ENCODE assay signal across 26 mouse cellular contexts in genomic region chr16:48777254-48777653, GRCm38 (mm10). TPM values are rescaled to one million over a fixed set of nuclear protein-coding genes. Genes with fewer than 3 reads are reported as not detected.
DNase-seq lines count a peak whose midpoint lies in the region; ATAC-seq and TF ChIP-seq lines count a peak whose summit lies in the region.
"Had no signal": no experiment of that assay in that cellular context is flagged by ENCODE, and none has a peak within 500 bp of the region (broad histone marks: within the 10 kb centered on the region; RNA-seq: fewer than 3 reads in every experiment).

No protein-coding gene starts in this region.

- no peak for DNase-seq in liver, embryonic 14.5 days (ENCODE audit: low read depth in 3 of 3, low spot score in 3 of 3)
- DNase-seq in liver (no peak), MEL (ENCODE audit: low read depth, low spot score) (peak; percentile 2)
- peak; percentile 70 for DNase-seq in thymus, postnatal 4 days
- no peak for DNase-seq in thymus, adult 2 months
- no peak for DNase-seq in stomach, postnatal 0 days (ENCODE audit: low spot score)
- no peak for DNase-seq in cerebellum, postnatal 36 days
- DNase-seq in kidney, adult 11 months, result no peak
- DNase-seq: adrenal gland, adult 2 months; layer of hippocampus, postnatal 36 days; right cerebral cortex, postnatal 14 days; spleen, adult 18-20 months had no signal

- no peak for ATAC-seq in liver, embryonic 14.5 days (ENCODE audit: insufficient read depth)
- ATAC-seq in stomach, postnatal 0 days (ENCODE audit: low FRiP score, low TSS enrichment), result no peak
- ATAC-seq: forebrain, embryonic 14.5 days; midbrain, embryonic 13.5 days had no signal

- TF ChIP-seq POLR2A in thymus, adult 2 months (IDR thresholded peaks at IDR 0.05; ENCODE audit: control insufficient read depth, extremely low read depth, insufficient read depth, low read length, poor library complexity), result no peak
- no peak for TF ChIP-seq POLR2A in MEL (IDR thresholded peaks at IDR 0.05; ENCODE audit: control insufficient read depth in 1 of 2, insufficient read depth in 1 of 2, low read depth in 1 of 2, low read length in 2 of 2, poor library complexity in 1 of 2)

- no peak overlapping the region for H3K27ac ChIP-seq in liver, embryonic 14.5 days
- no peak overlapping the region for H3K27ac ChIP-seq in thymus, adult 2 months (ENCODE audit: control insufficient read depth, insufficient read depth, low read length)
- no peak overlapping the region for H3K27ac ChIP-seq in MEL (ENCODE audit: control insufficient read depth, low read depth, low read length)
- no peak overlapping the region for H3K27ac ChIP-seq in stomach, postnatal 0 days (replicated peaks)
- H3K27ac ChIP-seq: embryonic facial prominence, embryonic 13.5 days; heart, embryonic 10.5 days; hindbrain, embryonic 10.5 days; kidney, embryonic 15.5 days; lung, embryonic 15.5 days; midbrain, embryonic 13.5 days had no signal

- 54% methylated on average over 2 of the region's 2 CpGs for WGBS in liver, embryonic 14.5 days (ENCODE audit: insufficient replicate concordance)
- WGBS in thymus, adult 2 months, result 16% methylated on average over 2 of the region's 2 CpGs
- WGBS in stomach, postnatal 0 days, result 62% methylated on average over 2 of the region's 2 CpGs

- peak; percentile 15 for TF ChIP-seq RAD21 in MEL (IDR thresholded peaks at IDR 0.05; ENCODE audit: low read depth, low read length)

- H3K27me3 ChIP-seq in liver, embryonic 14.5 days (ENCODE audit: control insufficient read depth, insufficient read depth, low read length), result no peaks in the 10 kb centered on the region
- no peaks in the 10 kb centered on the region for H3K27me3 ChIP-seq in thymus, adult 2 months (ENCODE audit: control insufficient read depth, insufficient read depth, low read length)
- H3K27me3 ChIP-seq in MEL (ENCODE audit: control insufficient read depth in 1 of 2, insufficient read depth in 2 of 2, low read length in 2 of 2), result no peaks in the 10 kb centered on the region
- H3K27me3 ChIP-seq in stomach, postnatal 0 days (ENCODE audit: control insufficient read depth, insufficient read depth, low read length), result no peaks in the 10 kb centered on the region
- H3K27me3 ChIP-seq: embryonic facial prominence, embryonic 13.5 days; kidney, embryonic 15.5 days; lung, embryonic 15.5 days; midbrain, embryonic 13.5 days had no signal

- H3K4me3 ChIP-seq in liver, embryonic 14.5 days (ENCODE audit: insufficient read depth in 1 of 2, low read depth in 2 of 2, low read length in 2 of 2), result no peak overlapping the region
- H3K4me3 ChIP-seq in thymus, adult 2 months (ENCODE audit: control insufficient read depth, insufficient read depth, low read length), result no peak overlapping the region
- H3K4me3 ChIP-seq in MEL (ENCODE audit: control insufficient read depth in 1 of 2, insufficient read depth in 1 of 2, low read depth in 2 of 2, low read length in 2 of 2), result no peak overlapping the region
- H3K4me3 ChIP-seq in stomach, postnatal 0 days (ENCODE audit: low read depth, low read length), result no peak overlapping the region
- H3K4me3 ChIP-seq: embryonic facial prominence, embryonic 13.5 days; heart, embryonic 10.5 days; hindbrain, embryonic 10.5 days; kidney, embryonic 15.5 days; lung, embryonic 15.5 days; midbrain, embryonic 13.5 days; myocyte had no signal

- TF ChIP-seq EP300 in liver, embryonic 14.5 days (IDR thresholded peaks at IDR 0.05; ENCODE audit: low read depth), result no peak
- TF ChIP-seq EP300 in MEL (IDR thresholded peaks at IDR 0.05; ENCODE audit: low read depth in 1 of 2, low read length in 2 of 2), result no peak
- TF ChIP-seq EP300 in stomach, postnatal 0 days (optimal IDR thresholded peaks at IDR 0.05), result no peak

- no peaks in the 10 kb centered on the region for H3K4me1 ChIP-seq in liver, embryonic 14.5 days (replicated peaks; ENCODE audit: control insufficient read depth in 2 of 2, insufficient read depth in 2 of 2, low read length in 1 of 2)
- H3K4me1 ChIP-seq in thymus, adult 2 months (replicated peaks; ENCODE audit: control insufficient read depth, insufficient read depth, low read length), result peaks cover 4% of the 10 kb centered on the region; the same call in 1 of the 2 replicates
- H3K4me1 ChIP-seq in MEL (ENCODE audit: control insufficient read depth in 1 of 2, insufficient read depth in 2 of 2, low read length in 2 of 2), result no peaks in the 10 kb centered on the region
- H3K4me1 ChIP-seq in stomach, postnatal 0 days (replicated peaks; ENCODE audit: control insufficient read depth, insufficient read depth), result no peaks in the 10 kb centered on the region
- H3K4me1 ChIP-seq: embryonic facial prominence, embryonic 13.5 days; heart, embryonic 10.5 days; hindbrain, embryonic 10.5 days; kidney, embryonic 15.5 days; lung, embryonic 15.5 days; midbrain, embryonic 13.5 days had no signal

- H3K9ac ChIP-seq in liver, embryonic 14.5 days (replicated peaks), result no peak overlapping the region
- H3K9ac ChIP-seq in MEL (ENCODE audit: control insufficient read depth, low read depth, low read length, poor library complexity, severe bottlenecking), result no peak overlapping the region
- no peak overlapping the region for H3K9ac ChIP-seq in stomach, postnatal 0 days (ENCODE audit: low read length)
- H3K9ac ChIP-seq: embryonic facial prominence, embryonic 13.5 days; kidney, embryonic 15.5 days; lung, embryonic 15.5 days; midbrain, embryonic 13.5 days had no signal

- no peaks in the 10 kb centered on the region for H3K79me2 ChIP-seq in MEL (ENCODE audit: control insufficient read depth, insufficient read depth, low read length, poor library complexity)

- TF ChIP-seq CTCF in liver, embryonic 14.5 days (IDR thresholded peaks at IDR 0.05; ENCODE audit: low read depth), result peak; percentile 14; the same call in 1 of the 2 replicates
- no peak for TF ChIP-seq CTCF in thymus, adult 2 months (IDR thresholded peaks at IDR 0.05; ENCODE audit: borderline replicate concordance, control insufficient read depth, extremely low read depth, insufficient read depth, low read length, poor library complexity)
- TF ChIP-seq CTCF in MEL (IDR thresholded peaks at IDR 0.05 in 2 of 3, conservative IDR thresholded peaks at IDR 0.05 in 1 of 3; ENCODE audit: control insufficient read depth in 1 of 3, insufficient read depth in 1 of 3, low read depth in 2 of 3, low read length in 3 of 3, poor library complexity in 1 of 3, severe bottlenecking in 1 of 3), result peak; percentile 4 to 25 (median 13); a peak in 1 of 6 replicates
- peak; percentile 45 for TF ChIP-seq CTCF in stomach, postnatal 0 days (IDR thresholded peaks at IDR 0.05; ENCODE audit: low read depth)

- no peak overlapping the region for H3K4me2 ChIP-seq in liver, embryonic 14.5 days (ENCODE audit: low read depth)
- H3K4me2 ChIP-seq in stomach, postnatal 0 days (replicated peaks; ENCODE audit: low read depth), result no peak overlapping the region
- H3K4me2 ChIP-seq: embryonic facial prominence, embryonic 13.5 days; kidney, embryonic 15.5 days; lung, embryonic 15.5 days; midbrain, embryonic 13.5 days had no signal

- no peaks in the 10 kb centered on the region for H3K9me3 ChIP-seq in liver, embryonic 14.5 days (ENCODE audit: control insufficient read depth, low read length)
- no peaks in the 10 kb centered on the region for H3K9me3 ChIP-seq in MEL (replicated peaks; ENCODE audit: insufficient read depth, low read length)
- no peaks in the 10 kb centered on the region for H3K9me3 ChIP-seq in stomach, postnatal 0 days (ENCODE audit: control insufficient read depth, low read length)
- H3K9me3 ChIP-seq: embryonic facial prominence, embryonic 13.5 days; heart, embryonic 10.5 days; hindbrain, embryonic 10.5 days; kidney, embryonic 15.5 days; lung, embryonic 15.5 days; midbrain, embryonic 13.5 days had no signal

- H3K36me3 ChIP-seq in liver, embryonic 14.5 days (replicated peaks; ENCODE audit: control insufficient read depth, insufficient read depth, low read depth), result no peaks in the 10 kb centered on the region
- H3K36me3 ChIP-seq in thymus, adult 2 months (ENCODE audit: control insufficient read depth, insufficient read depth, low read length), result no peaks in the 10 kb centered on the region
- no peaks in the 10 kb centered on the region for H3K36me3 ChIP-seq in MEL (ENCODE audit: control insufficient read depth in 1 of 2, insufficient read depth in 2 of 2, low read length in 2 of 2)
- H3K36me3 ChIP-seq in stomach, postnatal 0 days (ENCODE audit: control insufficient read depth, insufficient read depth, low read length), result no peaks in the 10 kb centered on the region
- H3K36me3 ChIP-seq: embryonic facial prominence, embryonic 13.5 days; heart, embryonic 10.5 days; hindbrain, embryonic 10.5 days; kidney, embryonic 15.5 days; lung, embryonic 15.5 days; midbrain, embryonic 13.5 days had no signal

TF ChIP-seq in MEL, 35 proteins besides CTCF, POLR2A, EP300 and RAD21:
- TF ChIP-seq RCOR1 (IDR thresholded peaks at IDR 0.05; ENCODE audit: low read depth, low read length) (no peak), ZC3H11A (IDR thresholded peaks at IDR 0.05; ENCODE audit: low read depth, low read length) (no peak), MYB (IDR thresholded peaks at IDR 0.05; ENCODE audit: low read depth, low read length) (no peak), SMC3 (IDR thresholded peaks at IDR 0.05; ENCODE audit: low read depth, low read length) (peak; percentile 19; the same call in 1 of the 2 replicates), MAZ (IDR thresholded peaks at IDR 0.05; ENCODE audit: low read depth, low read length) (no peak), MYC (IDR thresholded peaks at IDR 0.05; ENCODE audit: low read depth, low read length) (no peak)

RNA-seq across cellular contexts. Expression of gene Trat1, which starts 5.4 kb away (rescaled TPM):
- polyA plus RNA-seq in liver, embryonic 14.5 days (2012; rRNA removed), result not detected in 2 replicates
- not detected in 2 replicates for polyA plus RNA-seq in liver, embryonic 14.5 days (2014; fragmentation: Nextera tagmentation; extraction: Ambion mirVana)
- 25.5 and 34.4 TPM in 2 replicates for polyA plus RNA-seq in thymus, adult 2 months (2012; rRNA removed)
- total RNA-seq in MEL (2012; rRNA removed), result not detected in 2 replicates
- not detected for polyA plus RNA-seq in MEL (2012; ENCODE audit: insufficient read depth in 1 of 2, insufficient read length in 2 of 2, low read depth in 1 of 2, low replicate concordance in 2 of 2, missing spikeins in 1 of 2)
- 0.06 TPM in 1 of 2 replicates, not detected in the other for polyA plus RNA-seq in stomach, postnatal 0 days (2015; fragmentation: Nextera tagmentation; extraction: Ambion mirVana)
- total RNA-seq: adrenal gland, adult 2 months; gastrocnemius, postnatal 4 days; liver, adult 2 months had no signal
- polyA plus RNA-seq: adrenal gland, adult 2 months; embryonic facial prominence, embryonic 13.5 days; forebrain, embryonic 14.5 days; heart, embryonic 10.5 days; heart, postnatal 0 days; hindbrain, embryonic 10.5 days; intestine, embryonic 14.5 days; kidney, embryonic 15.5 days; myocyte had no signal

RNA-seq across cellular contexts. Expression of gene Retnlb, which starts 39.4 kb away (rescaled TPM):
- not detected in 2 replicates for polyA plus RNA-seq in liver, embryonic 14.5 days (2012; rRNA removed)
- not detected in 2 replicates for polyA plus RNA-seq in liver, embryonic 14.5 days (2014; fragmentation: Nextera tagmentation; extraction: Ambion mirVana)
- polyA plus RNA-seq in thymus, adult 2 months (2012; rRNA removed), result 0.36 and 0.43 TPM in 2 replicates
- total RNA-seq in MEL (2012; rRNA removed), result not detected in 2 replicates
- not detected for polyA plus RNA-seq in MEL (2012; ENCODE audit: insufficient read depth in 1 of 2, insufficient read length in 2 of 2, low read depth in 1 of 2, low replicate concordance in 2 of 2, missing spikeins in 1 of 2)
- not detected in 2 replicates for polyA plus RNA-seq in stomach, postnatal 0 days (2015; fragmentation: Nextera tagmentation; extraction: Ambion mirVana)
- total RNA-seq: adrenal gland, adult 2 months; gastrocnemius, postnatal 4 days; layer of hippocampus, postnatal 36 days; left cerebral cortex, postnatal 25 days; liver, adult 2 months; megakaryocyte, adult 5-6 weeks had no signal
- polyA plus RNA-seq: adrenal gland, adult 2 months; embryonic facial prominence, embryonic 13.5 days; forebrain, embryonic 14.5 days; heart, embryonic 10.5 days; heart, postnatal 0 days; hindbrain, embryonic 10.5 days; intestine, embryonic 14.5 days; kidney, embryonic 15.5 days; liver, adult 2 months; midbrain, embryonic 13.5 days; myocyte had no signal

Comparison
In these comparisons a context has a peak if more than half of its experiments do, and no peak if none do; other contexts are left out.
1. DNase-seq: peak in thymus, postnatal 4 days (single experiment) and MEL (single experiment); none in liver, embryonic 14.5 days (0 of 3), liver (single experiment), thymus, adult 2 months (single experiment), stomach, postnatal 0 days (single experiment), cerebellum, postnatal 36 days (0 of 2) and kidney, adult 11 months (single experiment).
2. RNA of gene Trat1, which starts 5.4 kb away (polyA plus RNA-seq): 25.5 to 34.4 TPM in thymus, adult 2 months; not detected in liver, embryonic 14.5 days, not detected in MEL and 0.06 TPM in stomach, postnatal 0 days; every median in the first group is over 10 times any median in the second.